Mouse (Mus musculus): ENCODE measurements around the gene Slc25a15.

GRCm38 (mm10) chr8:22382824-22383595, 15.4 kb downstream of the Slc25a15 start:
- no peak for TF ChIP-seq CTCF (IDR thresholded peaks at IDR 0.05; ENCODE audit: control insufficient read depth, insufficient read depth, low read length)
- TF ChIP-seq POLR2A (IDR thresholded peaks at IDR 0.05; ENCODE audit: borderline replicate concordance, control insufficient read depth, low read depth, low read length): no peak

Measured in bone marrow, adult 2 months (tissue).